In the genomic region with DNA sequence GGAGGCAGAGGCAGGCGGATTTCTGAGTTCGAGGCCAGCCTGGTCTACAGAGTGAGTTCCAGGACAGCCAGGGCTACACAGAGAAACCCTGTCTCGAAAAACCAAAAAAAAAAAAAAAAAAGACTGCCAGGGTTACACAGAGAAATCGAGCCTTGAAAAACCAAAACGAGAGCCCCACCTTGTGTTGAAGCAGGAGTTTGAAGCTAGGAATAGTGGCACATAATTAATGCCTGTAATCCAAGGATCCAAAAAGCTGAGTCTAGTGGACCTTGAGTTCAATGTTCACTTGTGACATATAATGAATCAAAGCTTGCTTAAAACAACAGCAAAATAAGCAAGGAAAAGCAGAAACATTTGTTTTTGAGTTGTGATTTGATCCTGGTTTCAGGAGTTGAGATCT, we compare ENCODE assay signal across 11 mouse cellular contexts.
"Had no signal": no experiment of that assay in that cellular context is flagged by ENCODE, and none has a peak within 500 bp of the region (broad histone marks: within the 10 kb centered on the region; RNA-seq: fewer than 3 reads in every experiment).

No protein-coding gene starts in this region.

- ATAC-seq: midbrain, embryonic 15.5 days had no signal

- H3K4me2 ChIP-seq: limb, embryonic 13.5 days; midbrain, embryonic 15.5 days; neural tube, embryonic 13.5 days had no signal

- H3K4me3 ChIP-seq: limb, embryonic 13.5 days; midbrain, embryonic 10.5 days; midbrain, embryonic 15.5 days; neural tube, embryonic 13.5 days had no signal

- H3K27me3 ChIP-seq: limb, embryonic 13.5 days; midbrain, embryonic 15.5 days; neural tube, embryonic 13.5 days had no signal

- H3K9me3 ChIP-seq: limb, embryonic 13.5 days; midbrain, embryonic 10.5 days; midbrain, embryonic 15.5 days; neural tube, embryonic 13.5 days had no signal

- H3K27ac ChIP-seq: limb, embryonic 13.5 days; liver, embryonic 14.5 days; midbrain, embryonic 10.5 days; midbrain, embryonic 15.5 days; neural tube, embryonic 13.5 days had no signal

- DNase-seq: kidney, adult 2 months; left cerebral cortex, postnatal 4 days; lung, adult 18-20 months; lung, postnatal 4 days; thymus, adult 2 months; thymus, postnatal 25 days had no signal

- H3K4me1 ChIP-seq: limb, embryonic 13.5 days; midbrain, embryonic 10.5 days; midbrain, embryonic 15.5 days; neural tube, embryonic 13.5 days had no signal

- H3K9ac ChIP-seq: limb, embryonic 13.5 days; liver, embryonic 14.5 days; midbrain, embryonic 15.5 days; neural tube, embryonic 13.5 days had no signal
